Mouse (Mus musculus) lung, postnatal 14 days (tissue): ENCODE measurements around the gene Lamp1.

Experiments
- DNase-seq: peaks from one replicate; pipeline ENCODE4 v3.0.0; 2021

Lamp1 gene

GRCm38 (mm10) chr8:13164361-13164760 lies 5.4 kb downstream of the Lamp1 start:
- no peak for DNase-seq

- no peak for DNase-seq
These were observed 11.5 kb downstream of the Lamp1 start for GRCm38 (mm10) chr8:13170510-13170909.

- DNase-seq, result no peak
These were observed 15.3 kb downstream of the Lamp1 start for GRCm38 (mm10) chr8:13174305-13174704.

GRCm38 (mm10) chr8:13174811-13175210 lies 15.8 kb downstream of the Lamp1 start:
- no peak for DNase-seq

GRCm38 (mm10) chr8:13175650-13176049 lies 16.7 kb downstream of the Lamp1 start:
- no peak for DNase-seq

- no peak for DNase-seq
These were observed 18.4 kb downstream of the Lamp1 start for GRCm38 (mm10) chr8:13177173-13177852.

- no peak for DNase-seq
These were observed 19.2 kb downstream of the Lamp1 start for GRCm38 (mm10) chr8:13178137-13178536.

GRCm38 (mm10) chr8:13179482-13179881 lies 20.5 kb downstream of the Lamp1 start:
- DNase-seq, result no peak

GRCm38 (mm10) chr8:13179948-13180347 lies 21.0 kb downstream of the Lamp1 start:
- no peak for DNase-seq

- no peak for DNase-seq
These were observed 21.4 kb downstream of the Lamp1 start for GRCm38 (mm10) chr8:13180408-13180807.

GRCm38 (mm10) chr8:13180911-13181690 lies 22.1 kb downstream of the Lamp1 start:
- no peak for DNase-seq

GRCm38 (mm10) chr8:13181691-13181976 lies 22.7 kb downstream of the Lamp1 start:
- DNase-seq, result no peak

GRCm38 (mm10) chr8:13186819-13187218 lies 27.9 kb downstream of the Lamp1 start:
- no peak for DNase-seq

- DNase-seq, result no peak
These were observed 28.3 kb downstream of the Lamp1 start for GRCm38 (mm10) chr8:13187229-13187628.

GRCm38 (mm10) chr8:13187638-13188037 lies 28.7 kb downstream of the Lamp1 start:
- no peak for DNase-seq

- no peak for DNase-seq
These were observed 29.1 kb downstream of the Lamp1 start for GRCm38 (mm10) chr8:13188052-13188555.

GRCm38 (mm10) chr8:13188857-13189256 lies 29.9 kb downstream of the Lamp1 start:
- no peak for DNase-seq

- peak; percentile 57 for DNase-seq
These were observed 31.3 kb downstream of the Lamp1 start for GRCm38 (mm10) chr8:13190235-13190634.

- no peak for DNase-seq
These were observed 35.9 kb downstream of the Lamp1 start for GRCm38 (mm10) chr8:13194818-13195217.

- DNase-seq, result no peak
These were observed 38.5 kb downstream of the Lamp1 start for GRCm38 (mm10) chr8:13197493-13197892.

GRCm38 (mm10) chr8:13199385-13200061 lies 40.6 kb downstream of the Lamp1 start:
- no peak for DNase-seq

- peak; percentile 63 for DNase-seq
These were observed 41.5 kb downstream of the Lamp1 start, which contains the start of gene Grtp1 for GRCm38 (mm10) chr8:13200301-13201012. TSS of gene Grtp1 (minus strand) at chr8:13200620.

- no peak for DNase-seq
These were observed 42.0 kb downstream of the Lamp1 start for GRCm38 (mm10) chr8:13201013-13201334.
